Mouse (Mus musculus): ENCODE measurements around the gene Rxra.

DNA sequence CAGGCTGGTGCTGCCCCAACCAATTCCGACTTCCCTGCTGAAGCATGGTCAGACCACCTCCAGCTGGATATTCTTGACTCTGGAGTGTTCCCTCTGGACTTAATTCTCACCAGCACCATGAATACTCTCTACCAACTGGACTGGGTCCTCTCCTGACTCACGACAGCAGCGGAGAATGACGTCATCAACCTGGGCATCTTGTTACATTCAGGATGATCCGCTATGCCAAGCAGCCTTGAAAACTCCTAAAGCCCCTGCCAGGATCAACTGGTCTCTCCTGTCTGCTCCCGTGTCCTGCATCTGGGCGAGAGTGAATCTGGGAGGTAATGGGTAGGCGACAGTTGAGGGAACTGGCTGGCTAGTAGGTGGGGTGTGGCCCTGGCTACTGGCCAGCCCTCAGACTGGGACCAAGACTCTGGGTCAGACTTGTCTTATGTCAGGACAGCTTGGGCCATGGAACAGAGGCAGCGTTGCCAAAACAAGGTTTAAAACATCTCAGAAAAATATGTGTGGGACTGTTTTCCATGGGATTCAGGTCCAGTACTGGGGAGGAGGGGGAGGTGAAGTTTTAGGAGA is 103.1 kb downstream of the Rxra start:
- no peak for TF ChIP-seq GATA1 (IDR thresholded peaks at IDR 0.05; ENCODE audit: borderline replicate concordance, low read length)
- no peak for TF ChIP-seq FLI1 (IDR thresholded peaks at IDR 0.05; ENCODE audit: low read length)

Measured in megakaryocyte, embryonic 14.5 days (primary cell).